Mouse (Mus musculus): ENCODE measurements around the gene Pcx. TPM values are rescaled to one million over a fixed set of nuclear protein-coding genes. Genes with fewer than 3 reads are reported as not detected.

The Pcx gene
- polyA plus RNA-seq, 1 experiment from 2014 or later: 18.5 TPM

DNA sequence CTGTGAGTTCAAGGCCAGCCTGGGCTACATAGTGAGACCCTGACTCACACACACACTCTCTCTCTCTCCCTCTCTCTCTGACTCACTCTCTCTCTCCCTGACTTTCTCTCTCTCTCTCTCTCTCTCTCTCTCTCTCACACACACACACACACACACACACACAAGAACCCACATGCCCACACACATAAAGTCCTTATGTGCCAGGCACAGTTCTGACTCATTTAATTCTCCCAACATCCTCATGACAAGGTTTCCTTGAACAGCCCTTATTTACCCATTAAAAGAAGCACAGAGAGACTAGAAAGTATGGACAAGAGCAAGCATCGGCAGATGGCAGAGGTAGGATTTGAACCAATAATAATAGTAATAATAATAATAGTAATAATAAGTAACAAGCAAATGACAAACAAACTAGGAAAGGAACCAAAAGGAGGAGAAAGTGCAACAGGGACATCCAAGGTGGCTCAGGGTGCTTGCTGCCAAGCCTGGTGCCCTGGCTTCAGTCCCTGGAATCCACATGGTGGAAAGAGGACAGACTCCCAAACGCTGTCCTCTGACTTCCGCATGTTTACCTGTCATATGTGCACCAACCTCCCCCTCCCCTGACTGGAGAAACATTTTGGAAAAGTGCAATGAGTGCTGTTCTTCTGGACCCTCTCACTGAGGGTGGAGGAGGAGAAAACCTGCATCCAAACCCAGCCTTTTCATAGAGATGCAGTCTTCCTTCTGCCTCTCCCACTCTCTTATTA, 28.0 kb upstream of the Pcx start:
- Histone ChIP-seq H3K9me3 (no peaks in the 10 kb centered on the region), H3K27ac (no peak overlapping the region), H3K36me3 (replicated peaks) (no peaks in the 10 kb centered on the region), H3K4me3 (no peak overlapping the region), H3K27me3 (ENCODE audit: poor library complexity, severe bottlenecking) (peaks cover 18% of the 10 kb centered on the region), H3K4me1 (peaks cover 6% of the 10 kb centered on the region)
- no peak for DNase-seq (ENCODE audit: extremely low spot score, low spot score)
- 84% methylated on average over 3 of the region's 3 CpGs for WGBS

DNA sequence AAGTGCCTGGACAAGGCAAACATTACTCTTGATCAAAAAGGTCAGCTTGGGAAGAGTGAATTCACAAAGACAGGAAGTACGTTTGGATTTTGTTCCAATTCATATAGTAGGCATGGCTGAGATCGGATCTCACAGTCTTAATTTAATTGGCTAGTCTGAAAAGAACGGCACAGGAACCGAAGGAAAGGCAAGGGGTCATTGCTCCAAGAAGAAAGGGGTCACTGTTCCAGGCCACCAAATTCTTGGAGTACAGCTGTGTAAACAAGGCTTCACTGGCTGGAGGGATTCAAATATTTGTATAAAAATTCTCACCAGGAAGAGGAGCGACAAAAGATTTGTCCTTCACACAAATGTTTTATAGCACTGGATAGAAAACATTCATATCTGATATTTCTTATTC, 25.3 kb upstream of the Pcx start:
- Histone ChIP-seq H3K9me3 (no peaks in the 10 kb centered on the region), H3K36me3 (replicated peaks) (no peaks in the 10 kb centered on the region), H3K4me1 (peaks cover 5% of the 10 kb centered on the region), H3K27ac (peak overlapping the region; percentile 81), H3K27me3 (ENCODE audit: poor library complexity, severe bottlenecking) (no peaks in the 10 kb centered on the region), H3K4me3 (no peak overlapping the region)
- 63% methylated on average over 5 of the region's 5 CpGs for WGBS
- DNase-seq (ENCODE audit: extremely low spot score, low spot score): no peak

DNA sequence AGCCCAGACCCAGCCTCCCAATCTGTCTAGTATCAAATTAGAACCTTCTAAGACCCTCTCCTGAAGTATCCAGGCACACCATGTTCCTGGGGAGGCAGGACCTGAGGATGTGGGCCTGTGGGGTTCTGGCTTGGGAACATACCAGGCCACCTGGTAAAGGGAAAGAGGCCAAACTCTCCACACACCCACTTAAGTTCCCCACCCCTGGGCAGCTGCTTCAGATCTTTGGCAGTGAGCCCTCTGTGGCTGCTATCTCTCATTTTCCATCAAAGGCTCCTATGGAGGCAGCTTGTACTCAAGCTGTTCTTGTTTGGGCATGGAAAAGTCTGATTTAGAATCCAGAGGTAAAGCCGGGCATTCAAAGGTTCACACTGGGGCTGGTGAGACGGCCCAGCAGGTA, 22.4 kb upstream of the Pcx start:
- Histone ChIP-seq H3K27me3 (ENCODE audit: poor library complexity, severe bottlenecking) (no peaks in the 10 kb centered on the region), H3K9me3 (no peaks in the 10 kb centered on the region), H3K4me1 (peaks cover 13% of the 10 kb centered on the region), H3K4me3 (no peak overlapping the region), H3K27ac (no peak overlapping the region), H3K36me3 (replicated peaks) (no peaks in the 10 kb centered on the region)
- 83% methylated on average over 2 of the region's 2 CpGs for whole genome bisulfite sequencing
- DNase-seq (ENCODE audit: extremely low spot score, low spot score): no peak

DNA sequence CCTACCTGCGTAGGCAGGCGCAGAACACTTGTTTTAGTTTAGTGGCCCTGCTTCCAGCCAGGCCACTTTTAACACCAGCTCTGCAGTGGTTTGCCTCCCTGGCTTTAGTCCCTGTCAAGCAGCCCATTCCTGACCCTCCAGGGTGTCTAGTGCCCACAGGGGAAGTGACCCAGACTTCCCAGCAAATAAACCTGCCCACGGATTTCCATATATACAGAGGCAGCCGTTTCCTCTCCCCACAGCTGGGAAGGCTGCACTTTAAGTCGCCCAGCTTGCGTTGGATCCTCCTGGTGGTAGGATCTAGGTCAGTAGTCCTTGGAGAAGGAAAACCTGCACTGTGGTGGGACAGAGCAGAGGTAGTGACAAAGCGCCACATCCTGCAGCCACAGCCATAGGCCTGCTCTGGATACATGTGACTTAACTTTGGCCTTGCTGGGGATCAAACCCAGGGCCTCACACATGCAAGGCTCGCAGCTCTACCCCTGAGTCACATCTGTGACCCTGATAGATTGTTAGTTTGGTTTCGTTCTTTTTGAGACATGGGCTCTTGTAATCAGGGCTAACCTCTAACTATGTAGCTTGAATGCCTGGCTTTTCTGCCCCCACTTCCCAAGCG, 19.1 kb upstream of the Pcx start:
- Histone ChIP-seq H3K4me1 (peaks cover 9% of the 10 kb centered on the region; the same call in 1 of the 2 replicates), H3K4me3 (no peak overlapping the region), H3K9me3 (no peaks in the 10 kb centered on the region), H3K36me3 (replicated peaks) (no peaks in the 10 kb centered on the region), H3K27me3 (ENCODE audit: poor library complexity, severe bottlenecking) (no peaks in the 10 kb centered on the region), H3K27ac (no peak overlapping the region)
- WGBS: 75% methylated on average over 10 of the region's 10 CpGs
- no peak for DNase-seq (ENCODE audit: extremely low spot score, low spot score)

DNA sequence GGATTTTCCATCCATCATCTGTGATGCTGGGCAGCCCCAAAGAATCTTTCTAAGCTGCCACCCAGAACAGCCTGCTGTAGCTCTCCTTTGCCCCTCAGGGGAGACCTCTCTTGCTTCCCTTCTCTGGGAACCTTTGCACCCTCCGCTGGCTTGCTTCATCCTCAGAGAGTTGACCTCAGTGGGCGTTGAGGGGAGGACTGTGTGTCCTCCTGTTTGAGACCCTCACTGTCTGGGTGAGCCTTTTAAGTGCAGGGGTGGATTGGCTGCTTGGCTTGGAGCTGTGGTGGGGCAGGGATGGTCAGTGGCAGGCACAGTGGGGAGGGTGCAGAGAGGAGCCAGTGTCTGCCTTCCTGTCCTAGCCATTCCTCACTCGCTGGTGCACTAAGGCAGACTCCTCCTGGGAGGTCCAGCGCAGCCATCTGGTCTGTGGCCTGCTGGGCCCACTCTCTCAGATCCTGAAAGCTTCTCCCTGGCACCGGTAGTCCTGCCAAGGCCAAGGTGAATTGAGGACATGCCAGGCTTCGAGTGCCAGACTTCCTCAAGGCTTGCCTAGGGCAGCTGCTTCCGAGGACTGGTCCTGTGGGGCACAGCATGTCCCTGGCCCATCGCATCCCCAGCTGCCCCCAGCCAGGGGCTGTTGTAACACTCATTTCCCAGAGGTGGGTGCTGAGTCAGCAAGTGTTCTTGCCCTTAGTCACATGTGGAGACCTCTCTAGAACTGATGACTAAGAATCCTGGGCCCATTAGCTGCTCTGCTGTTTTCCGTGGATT, 17.6 kb upstream of the Pcx start:
- no peaks in the 10 kb centered on the region for H3K27me3 ChIP-seq (ENCODE audit: poor library complexity, severe bottlenecking)
- H3K4me3 ChIP-seq: no peak overlapping the region
- H3K27ac ChIP-seq: 0 out of 2 replicates have a peak overlapping the region, but pooled peaks have one; percentile 16
- H3K36me3 ChIP-seq (replicated peaks): no peaks in the 10 kb centered on the region
- WGBS: 64% methylated on average over 9 of the region's 9 CpGs
- H3K9me3 ChIP-seq: no peaks in the 10 kb centered on the region
- H3K4me1 ChIP-seq: peaks cover 21% of the 10 kb centered on the region
- no peak for DNase-seq (ENCODE audit: extremely low spot score, low spot score)

DNA sequence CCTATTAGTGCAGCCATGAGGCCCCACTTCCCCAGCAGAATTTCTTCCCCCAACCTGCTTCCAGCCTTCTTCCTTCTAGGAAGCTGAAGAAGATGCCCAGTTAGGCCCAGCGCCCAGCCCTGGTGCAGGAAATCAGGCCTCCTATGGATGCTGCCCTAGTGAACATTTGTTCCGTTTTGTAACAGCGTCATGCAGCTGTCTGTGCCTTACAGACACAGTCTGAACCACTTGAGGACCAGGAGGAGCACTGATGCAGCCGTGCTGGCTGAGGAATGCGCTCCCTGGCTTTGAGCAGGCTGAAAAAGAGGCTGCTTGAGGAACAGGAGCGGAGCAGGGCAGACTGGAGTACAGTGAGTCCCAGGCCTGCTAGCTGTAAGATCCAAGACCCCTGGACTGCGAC, 15.6 kb upstream of the Pcx start:
- 78% methylated on average over 7 of the region's 7 CpGs for WGBS
- H3K4me3 ChIP-seq: no peak overlapping the region
- no peaks in the 10 kb centered on the region for H3K9me3 ChIP-seq
- DNase-seq (ENCODE audit: extremely low spot score, low spot score): no peak
- H3K36me3 ChIP-seq (replicated peaks): no peaks in the 10 kb centered on the region
- H3K27ac ChIP-seq: no peak overlapping the region
- H3K27me3 ChIP-seq (ENCODE audit: poor library complexity, severe bottlenecking): no peaks in the 10 kb centered on the region
- peaks cover 27% of the 10 kb centered on the region for H3K4me1 ChIP-seq

DNA sequence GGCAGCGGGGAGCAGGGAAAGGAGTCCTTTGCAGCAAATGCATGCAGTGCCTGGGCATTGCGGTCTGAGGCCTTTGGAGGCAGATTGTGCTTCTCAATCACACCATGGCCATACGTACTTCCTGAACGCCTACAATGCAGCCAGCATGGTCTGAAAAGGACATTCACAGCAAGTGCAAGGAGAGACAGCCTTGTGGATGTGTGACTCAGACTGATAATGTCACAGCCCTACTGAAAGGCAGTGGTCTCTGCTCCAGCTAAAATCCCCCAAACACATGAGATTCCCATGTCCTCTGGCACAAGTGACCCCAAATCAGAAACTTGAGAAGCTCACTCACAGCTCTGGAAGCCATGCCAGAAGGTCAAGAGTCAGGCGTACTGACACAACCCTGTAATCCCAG, 14.5 kb upstream of the Pcx start:
- no peaks in the 10 kb centered on the region for H3K27me3 ChIP-seq (ENCODE audit: poor library complexity, severe bottlenecking)
- 86% methylated on average over 5 of the region's 5 CpGs for WGBS

DNA sequence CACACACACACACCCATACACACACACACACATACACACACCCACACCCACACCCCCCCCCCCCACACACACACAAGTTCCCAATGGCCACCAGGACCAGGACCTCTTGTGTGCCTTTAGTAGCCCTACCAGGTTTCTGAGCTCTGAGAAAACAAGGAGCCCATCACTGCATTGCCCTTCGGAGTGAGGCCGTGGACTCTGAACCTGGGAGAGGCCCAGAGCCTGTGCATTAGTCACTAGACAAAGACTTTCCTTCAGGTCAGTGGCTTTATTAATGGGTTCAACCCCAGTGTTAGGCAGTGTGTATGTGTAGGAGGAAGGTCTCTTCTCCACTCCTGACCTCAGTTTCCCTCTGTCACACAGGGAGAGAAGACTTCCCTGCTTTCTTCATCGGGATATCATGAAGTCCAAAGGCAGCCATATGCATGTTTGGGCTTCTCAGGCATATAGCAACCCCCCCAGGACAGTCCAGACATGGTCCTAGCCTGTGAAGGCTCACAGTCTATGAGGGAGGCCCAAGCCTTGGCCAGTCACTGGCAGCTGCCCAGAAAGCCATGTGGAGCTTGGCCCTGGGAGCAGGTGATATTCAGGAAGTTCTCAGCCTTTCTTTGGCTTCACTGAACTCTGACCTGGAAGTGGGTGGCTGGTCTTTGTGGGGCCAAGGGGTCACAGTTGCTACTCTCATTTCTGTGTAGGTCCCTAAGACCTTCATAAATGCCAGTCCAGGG, 13.6 kb upstream of the Pcx start:
- H3K27ac ChIP-seq: no peak overlapping the region
- no peaks in the 10 kb centered on the region for H3K9me3 ChIP-seq
- WGBS: 92% methylated on average over 3 of the region's 3 CpGs
- H3K36me3 ChIP-seq (replicated peaks): no peaks in the 10 kb centered on the region
- H3K4me1 ChIP-seq: peaks cover 22% of the 10 kb centered on the region
- no peak for DNase-seq (ENCODE audit: extremely low spot score, low spot score)
- H3K27me3 ChIP-seq (ENCODE audit: poor library complexity, severe bottlenecking): no peaks in the 10 kb centered on the region
- no peak overlapping the region for H3K4me3 ChIP-seq

More for the DNA sequence above, 14.5 kb upstream of the Pcx start:
- H3K4me1 ChIP-seq: peaks cover 27% of the 10 kb centered on the region
- no peak overlapping the region for H3K27ac ChIP-seq
- H3K36me3 ChIP-seq (replicated peaks): no peaks in the 10 kb centered on the region
- no peak for DNase-seq (ENCODE audit: extremely low spot score, low spot score)
- H3K9me3 ChIP-seq: no peaks in the 10 kb centered on the region
- no peak overlapping the region for H3K4me3 ChIP-seq

DNA sequence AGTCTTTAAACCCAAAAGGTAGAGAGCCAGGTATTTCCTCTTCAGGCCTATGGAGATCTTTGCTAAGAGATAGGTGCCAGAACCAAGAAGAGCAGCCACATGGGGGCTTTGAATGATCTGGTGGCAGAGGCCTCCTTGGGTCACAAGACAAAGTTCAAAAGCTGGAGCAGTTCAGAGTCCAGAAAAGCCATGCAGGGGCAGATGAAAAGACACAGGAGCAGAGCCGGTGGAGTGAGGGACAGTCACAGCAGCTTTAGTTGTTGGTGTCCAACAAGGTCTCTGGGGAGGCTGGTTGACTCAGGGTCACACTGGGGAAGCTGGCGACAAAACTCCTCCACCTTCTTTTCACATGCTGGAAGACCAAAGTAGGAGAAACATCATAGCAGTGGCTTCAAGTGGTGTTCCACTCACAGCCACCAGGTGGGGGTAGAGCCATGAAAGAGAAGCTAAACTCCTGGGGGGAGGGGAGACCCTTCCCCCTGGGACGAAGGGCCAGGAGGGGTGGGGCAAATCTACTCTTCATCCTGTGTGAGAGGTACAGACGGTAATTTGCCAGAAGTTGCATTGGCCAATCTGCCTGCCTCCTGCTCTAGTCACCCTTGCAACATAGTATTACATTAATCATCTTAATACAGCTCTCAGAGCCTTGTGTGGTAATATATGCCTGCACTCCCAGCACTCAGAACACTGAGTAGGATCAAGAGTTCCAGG, 12.9 kb upstream of the Pcx start:
- H3K27ac ChIP-seq: peak overlapping the region; percentile 17
- DNase-seq (ENCODE audit: extremely low spot score, low spot score): peak; percentile 77
- peaks cover 22% of the 10 kb centered on the region for H3K4me1 ChIP-seq
- no peaks in the 10 kb centered on the region for H3K9me3 ChIP-seq
- no peaks in the 10 kb centered on the region for H3K36me3 ChIP-seq (replicated peaks)
- no peaks in the 10 kb centered on the region for H3K27me3 ChIP-seq (ENCODE audit: poor library complexity, severe bottlenecking)
- peak overlapping the region; percentile 2; the same call in 1 of the 2 replicates for H3K4me3 ChIP-seq
- WGBS: 6% methylated on average over 4 of the region's 4 CpGs

DNA sequence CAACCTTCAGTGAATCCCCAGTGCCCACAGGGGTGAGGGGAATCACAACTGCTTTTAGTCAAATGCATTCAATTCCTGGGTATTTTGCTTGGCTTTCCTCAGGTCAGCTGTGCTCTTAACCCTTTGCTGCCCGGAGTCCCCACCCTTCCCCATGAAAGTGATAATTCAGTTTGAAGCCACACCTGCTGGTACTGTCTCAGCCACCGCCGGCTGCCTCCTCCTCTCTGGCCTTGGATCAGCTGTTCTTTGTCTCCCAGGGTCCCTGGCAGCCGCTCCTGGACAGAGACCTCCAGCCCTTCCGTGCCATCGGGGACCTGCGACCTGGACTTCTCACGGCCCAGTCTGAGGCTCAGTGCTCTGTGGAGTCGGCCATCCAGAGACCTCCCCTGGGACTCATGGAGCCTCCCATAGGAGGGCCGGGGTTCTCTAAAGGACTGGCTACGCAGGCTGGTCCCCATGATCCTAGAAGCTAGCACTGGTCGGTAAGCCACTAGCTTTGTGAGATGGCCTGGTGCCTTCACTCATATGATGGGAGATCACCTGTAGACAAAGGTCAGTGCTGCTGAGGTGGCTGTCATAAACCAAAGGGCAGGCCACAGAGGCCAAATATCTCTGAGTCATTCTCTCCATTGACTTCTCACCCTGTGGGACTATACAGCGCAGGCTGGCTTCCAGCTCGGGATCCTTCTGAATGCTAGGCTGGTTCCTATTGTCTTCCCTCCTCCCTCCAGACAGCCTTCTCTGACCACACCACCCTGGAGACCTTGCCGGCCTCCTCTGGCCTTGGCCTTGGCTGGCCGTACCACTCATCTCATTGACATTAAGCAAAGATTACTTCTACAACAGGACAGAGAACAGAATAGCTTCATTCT, 12.0 kb upstream of the Pcx start, which contains the start of gene 2010003K11Rik:
2010003K11Rik (minus strand) TSS at position 522 of the 872 bp plus-strand sequence.
- H3K4me3 ChIP-seq: peak within 1 kb of the TSS; percentile 2; the same call in 1 of the 2 replicates
- no peaks in the 10 kb centered on the region for H3K27me3 ChIP-seq (ENCODE audit: poor library complexity, severe bottlenecking)
- peaks cover 18% of the 10 kb centered on the region for H3K4me1 ChIP-seq
- no peak for DNase-seq (ENCODE audit: extremely low spot score, low spot score)
- no peaks in the 10 kb centered on the region for H3K9me3 ChIP-seq
- H3K36me3 ChIP-seq (replicated peaks): no peaks in the 10 kb centered on the region
- peak within 1 kb of the TSS; percentile 17 for H3K27ac ChIP-seq
- 61% methylated on average over 16 of the region's 16 CpGs for WGBS

DNA sequence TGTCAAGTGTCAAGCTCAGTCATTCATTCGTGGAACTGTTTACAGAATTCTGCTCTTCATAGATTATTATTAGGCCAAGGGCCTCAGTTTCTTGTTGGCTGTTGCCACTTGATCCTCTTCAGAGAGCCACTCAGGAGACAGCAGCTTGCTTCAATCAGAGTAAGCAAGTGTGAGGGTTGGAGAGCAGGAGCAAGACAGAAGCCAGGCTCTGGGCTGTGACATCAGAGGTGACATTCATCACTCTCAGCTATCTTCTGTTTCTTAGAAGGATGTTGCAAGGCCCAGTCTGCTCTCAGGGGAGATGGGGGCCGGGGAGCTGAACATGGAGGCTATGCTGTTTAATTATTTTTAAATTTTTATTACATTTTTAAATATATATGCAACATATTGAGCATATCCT, 7.6 kb upstream of the Pcx start:
- Histone ChIP-seq H3K4me3 (no peak overlapping the region), H3K27me3 (ENCODE audit: poor library complexity, severe bottlenecking) (no peaks in the 10 kb centered on the region), H3K4me1 (peaks cover 7% of the 10 kb centered on the region), H3K9me3 (no peaks in the 10 kb centered on the region), H3K27ac (no peak overlapping the region), H3K36me3 (replicated peaks) (no peaks in the 10 kb centered on the region)
- DNase-seq (ENCODE audit: extremely low spot score, low spot score): no peak
- WGBS: 83% methylated on average over 2 of the region's 2 CpGs

Data from forebrain, embryonic 10.5 days (tissue).